Mouse (Mus musculus): Measurements from ENCODE around the gene Trim28.

Gene Trim28

GRCm38 (mm10) chr7:13063399-13063798, 64.5 kb downstream of the Trim28 start:
- DNase-seq (ENCODE audit: low read depth): peak; percentile 55

DNA sequence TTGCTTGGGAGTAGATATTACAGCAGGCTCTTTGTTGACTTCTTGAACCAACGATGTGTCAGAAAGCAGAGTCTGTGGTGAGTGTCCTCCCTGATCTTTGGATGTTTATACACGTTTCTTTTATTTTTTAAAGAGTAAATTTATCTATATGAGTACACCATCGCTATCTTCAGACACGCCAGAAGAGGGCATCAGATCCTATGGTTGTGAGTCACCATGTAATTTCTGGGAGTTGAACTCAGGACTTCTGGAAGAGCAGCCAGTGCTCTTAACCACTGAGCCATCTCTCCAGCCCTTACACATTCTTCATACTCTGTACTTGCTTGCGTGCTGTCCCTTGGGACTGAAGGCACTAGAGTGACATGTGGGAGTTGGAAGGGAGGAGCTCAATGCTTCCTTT, 73.4 kb downstream of the Trim28 start:
- no peak for DNase-seq (ENCODE audit: low read depth)

All from naive thymus-derived CD4-positive, alpha-beta T cell, adult 2 months (primary cell).